Mouse (Mus musculus) embryonic fibroblast, embryonic 13.5 days (primary cell): ENCODE data around the gene Stx7.

Experiments
- CTCF ChIP-seq: IDR thresholded peaks from 2 replicates; pipeline ENCODE4 v1.5.1; 2011; ENCODE audit warnings: mild to moderate bottlenecking, control low read depth, low read length, moderate library complexity, borderline replicate concordance; ENCODE audit not compliant: insufficient read depth
- POLR2A ChIP-seq: IDR thresholded peaks from 2 replicates; pipeline ENCODE4 v1.6.1; 2011; ENCODE audit warnings: low read depth, mild to moderate bottlenecking, control low read depth, low read length, moderate library complexity

DNA sequence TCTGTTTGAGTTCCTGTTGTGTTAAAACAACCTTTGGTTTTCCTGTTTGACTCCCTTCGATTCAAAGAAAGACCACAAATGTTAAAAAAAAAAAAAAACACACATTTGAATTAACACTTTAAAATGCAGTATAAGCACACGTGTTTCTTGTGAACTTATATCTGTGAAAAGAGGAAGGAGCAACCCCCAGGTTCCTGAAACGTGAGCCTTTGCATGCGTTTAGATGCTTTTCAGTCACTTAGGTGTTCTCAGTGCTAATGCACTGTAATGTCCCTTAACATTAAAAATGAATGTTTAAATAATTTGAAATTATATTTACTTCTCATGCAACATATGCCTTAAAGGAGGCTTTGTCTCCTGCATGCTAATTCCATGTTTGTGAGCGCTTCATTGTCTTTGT is 41.4 kb upstream of the Stx7 start:
- TF ChIP-seq CTCF (no peak), POLR2A (no peak)
